Mouse (Mus musculus) testis, adult 2 months (tissue): ENCODE measurements around the gene Pofut1.

Experiments
- CTCF ChIP-seq: fragments of 200-500 bp; IDR thresholded peaks from 2 replicates; pipeline ENCODE4 v1.5.1; 2012; ENCODE audit warnings: low read depth, mild to moderate bottlenecking, inconsistent platforms, low read length, moderate library complexity; ENCODE audit not compliant: control insufficient read depth, insufficient read depth, insufficient replicate concordance
- POLR2A ChIP-seq: fragments of 200-500 bp; IDR thresholded peaks from 2 replicates; pipeline ENCODE4 v1.6.1; 2012; ENCODE audit warnings: low read depth, mild to moderate bottlenecking, inconsistent platforms, low read length, moderate library complexity; ENCODE audit not compliant: control insufficient read depth

GRCm38 (mm10) chr2:153199114-153199513 lies 42.2 kb upstream of the Pofut1 start:
- TF ChIP-seq CTCF: no peak
- no peak for TF ChIP-seq POLR2A
